Mouse (Mus musculus): ENCODE measurements around the gene 1600014C10Rik.
A peak's percentile ranks its signal among the peaks of the same experiment; 100 is the strongest.

1600014C10Rik gene

DNA sequence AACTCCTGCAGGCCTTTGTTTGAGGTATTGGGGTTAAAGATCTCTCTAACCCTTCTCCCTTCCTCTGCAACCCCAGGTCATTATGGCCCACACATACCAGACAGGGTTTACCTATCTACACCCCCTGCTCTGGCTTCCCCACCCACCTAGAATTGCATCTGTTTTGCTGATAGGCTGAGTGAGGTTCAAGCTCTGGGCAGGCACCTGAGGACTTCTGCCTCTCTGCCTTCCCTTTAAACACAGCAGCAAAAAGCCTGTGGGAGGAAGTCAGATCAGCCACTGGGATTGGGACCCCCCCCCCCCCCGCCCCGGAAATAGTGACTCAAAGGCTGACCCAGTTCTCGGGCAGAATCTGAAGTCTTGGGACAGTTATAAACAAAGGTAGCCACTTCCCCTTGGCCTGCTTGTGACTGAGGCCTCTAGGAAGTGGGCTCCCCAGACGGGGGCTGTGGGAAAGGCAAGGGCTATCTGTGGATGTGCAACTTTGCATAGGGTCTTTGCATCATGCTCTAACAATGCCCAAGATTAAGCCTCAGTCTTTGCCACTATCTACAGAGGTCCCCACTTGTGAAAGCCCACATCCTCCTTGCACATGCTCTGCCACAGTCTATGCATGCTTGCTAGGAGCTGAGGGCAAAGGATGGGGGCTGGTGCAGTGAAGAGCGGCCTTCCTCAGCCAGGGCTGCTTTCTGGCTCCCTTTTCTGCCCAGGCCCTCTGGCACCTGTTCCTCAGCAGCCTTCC is 31.6 kb downstream of the 1600014C10Rik start:
- DNase-seq (ENCODE audit: low spot score in 2 of 2), result no peak

DNA sequence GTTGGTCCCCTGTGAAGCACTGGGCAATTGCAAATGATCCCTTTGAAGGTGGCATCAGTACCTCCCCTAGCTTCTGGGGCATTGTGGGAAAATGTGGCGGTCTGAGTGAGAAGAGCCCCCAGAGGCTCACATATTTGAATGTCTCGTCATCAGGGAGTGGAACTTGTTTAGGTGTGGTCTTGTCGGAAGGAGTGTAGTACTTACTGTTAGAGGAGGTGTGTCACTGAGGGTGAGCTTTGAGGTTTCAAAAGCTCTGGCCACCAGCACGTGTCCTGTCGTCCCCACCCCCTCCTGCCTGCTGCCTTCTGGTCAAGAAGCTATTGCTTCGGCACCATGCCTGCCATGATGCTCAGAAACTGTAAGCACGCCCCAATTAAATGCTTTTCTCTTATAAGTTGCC is 32.3 kb downstream of the 1600014C10Rik start:
- no peak for DNase-seq (ENCODE audit: low spot score in 2 of 2)

DNA sequence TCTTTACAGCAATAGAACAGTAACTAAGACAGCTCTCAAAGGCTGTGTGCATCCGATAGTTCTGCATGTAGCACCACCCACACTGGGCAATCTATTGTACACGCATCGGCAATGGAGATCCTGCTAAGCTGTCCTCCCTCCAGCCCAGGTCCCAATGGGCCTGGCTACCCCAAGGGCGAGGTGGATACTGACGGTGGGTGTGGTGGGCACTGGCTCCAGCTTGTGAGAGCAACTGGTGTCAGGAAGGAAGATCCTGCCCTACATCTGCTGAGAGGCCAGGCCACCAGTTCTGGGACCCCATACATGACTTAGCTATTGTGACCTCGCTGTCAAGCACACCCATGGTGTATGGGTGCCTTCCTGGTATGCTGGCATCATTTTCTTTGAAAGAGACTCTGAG is 32.7 kb downstream of the 1600014C10Rik start:
- DNase-seq (ENCODE audit: low spot score in 2 of 2), result no peak

DNA sequence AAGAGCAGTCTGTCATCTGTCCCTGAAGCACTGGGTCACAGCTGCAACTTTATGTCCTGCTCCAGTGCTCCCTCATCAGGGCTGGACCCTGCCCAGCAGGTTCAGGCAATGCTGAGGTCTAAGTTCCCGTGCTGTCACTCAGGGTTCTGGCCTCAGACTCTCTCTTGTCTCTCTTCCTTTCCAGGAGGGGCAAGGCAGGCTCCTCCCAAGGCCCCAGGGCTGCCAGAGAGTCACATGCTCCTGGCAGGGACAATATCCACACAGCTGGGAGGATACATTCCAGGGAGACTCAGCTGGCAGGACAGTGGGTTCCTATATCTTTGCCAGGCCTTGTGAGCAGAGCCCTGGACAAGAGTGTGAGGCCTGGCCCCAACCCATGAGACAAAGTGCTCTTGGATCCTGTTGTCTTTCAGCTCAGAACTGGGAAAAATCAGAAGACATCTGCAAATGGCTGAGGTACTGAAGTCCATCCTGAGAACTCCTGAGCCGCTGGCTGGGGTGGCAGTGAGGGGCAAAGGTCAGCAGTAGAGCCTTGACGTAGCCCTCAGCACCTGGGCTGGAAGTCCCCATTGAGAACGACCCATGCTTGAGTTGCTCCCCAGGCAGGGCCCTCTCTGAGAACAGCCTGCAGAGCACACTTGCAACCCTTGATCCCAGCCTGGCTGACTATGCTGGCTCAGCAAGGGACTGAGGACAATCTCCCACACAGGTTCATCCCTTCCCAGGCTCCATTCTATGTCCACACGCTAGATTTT is 34.6 kb downstream of the 1600014C10Rik start:
- peak; percentile 16 to 25 for DNase-seq (ENCODE audit: low spot score in 2 of 2)

DNA sequence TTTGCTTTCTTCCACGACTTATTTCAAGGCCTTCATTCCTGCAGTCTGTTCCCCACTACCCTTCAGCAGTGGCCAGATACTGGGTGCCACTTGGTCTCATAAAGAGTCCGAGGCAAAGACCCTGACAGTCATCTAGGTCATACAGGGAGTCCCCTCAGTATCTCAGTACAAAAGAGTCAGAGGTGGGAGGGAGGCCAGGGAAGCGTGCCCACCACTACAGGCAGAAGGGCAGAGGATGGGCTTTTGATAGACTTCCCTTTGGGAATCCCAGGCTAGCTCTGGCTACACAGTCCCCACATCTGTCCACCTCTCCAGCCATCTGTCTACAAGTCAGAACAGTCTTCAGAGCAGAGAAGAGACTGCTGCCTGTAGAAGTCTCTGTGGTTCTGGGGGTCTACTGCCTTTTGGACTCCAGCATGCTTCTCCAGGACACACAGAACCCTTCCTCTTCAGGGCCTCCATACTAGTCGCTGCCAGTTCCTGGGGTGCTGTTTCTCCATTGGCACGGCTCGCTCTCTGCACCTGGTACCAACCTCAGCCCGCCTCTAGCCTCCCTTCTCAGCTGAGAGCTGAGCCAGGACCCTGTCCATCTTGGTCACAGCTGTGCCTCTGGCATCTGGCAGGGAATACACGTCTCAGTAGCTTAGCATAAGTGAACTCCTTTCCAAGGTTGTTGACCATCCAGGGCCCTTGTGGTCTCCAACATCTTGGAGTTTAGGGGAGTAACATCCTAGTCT is 35.8 kb downstream of the 1600014C10Rik start:
- DNase-seq (ENCODE audit: low spot score in 2 of 2), result no peak

DNA sequence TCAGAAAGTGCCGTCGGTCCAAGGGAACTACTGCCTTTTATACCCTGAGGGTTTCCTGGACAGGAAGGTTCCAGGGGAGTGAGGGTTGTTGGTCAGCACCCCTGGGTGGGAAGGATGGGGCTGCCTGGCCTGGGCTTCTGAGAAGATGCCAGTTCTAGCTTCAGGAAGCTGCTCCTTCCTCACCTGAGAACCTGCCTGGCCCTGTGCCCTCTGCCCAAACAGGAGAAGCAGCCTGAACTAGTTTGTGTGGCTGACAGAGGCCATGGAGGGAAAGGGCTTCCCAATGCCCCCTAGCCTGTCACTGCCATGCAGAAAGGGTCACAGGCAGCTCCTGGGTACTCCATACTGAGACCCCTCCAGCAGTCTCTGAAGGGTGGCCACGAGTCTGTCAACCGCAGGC is 36.5 kb downstream of the 1600014C10Rik start:
- no peak for DNase-seq (ENCODE audit: low spot score in 2 of 2)

DNA sequence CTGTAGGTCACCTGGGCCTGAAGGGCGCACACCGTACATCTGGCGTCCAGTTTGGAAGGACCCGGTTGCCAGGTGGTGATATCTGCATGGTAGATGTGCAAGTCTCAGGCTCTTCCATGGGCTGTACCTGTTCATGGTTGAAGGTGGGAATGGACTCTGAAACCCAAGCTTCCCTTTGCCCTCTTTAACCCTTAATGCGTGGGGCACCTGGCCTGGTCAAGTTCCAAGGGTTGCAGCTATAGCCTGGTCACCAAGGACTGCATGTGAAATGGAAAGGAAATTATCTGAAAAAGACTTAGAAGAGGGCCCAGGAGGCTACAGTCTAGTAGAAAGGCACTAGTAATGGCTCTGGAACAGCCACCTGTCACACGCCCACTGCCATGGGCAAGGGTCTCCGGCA is 37.8 kb downstream of the 1600014C10Rik start:
- DNase-seq (ENCODE audit: low spot score in 2 of 2), result no peak

DNA sequence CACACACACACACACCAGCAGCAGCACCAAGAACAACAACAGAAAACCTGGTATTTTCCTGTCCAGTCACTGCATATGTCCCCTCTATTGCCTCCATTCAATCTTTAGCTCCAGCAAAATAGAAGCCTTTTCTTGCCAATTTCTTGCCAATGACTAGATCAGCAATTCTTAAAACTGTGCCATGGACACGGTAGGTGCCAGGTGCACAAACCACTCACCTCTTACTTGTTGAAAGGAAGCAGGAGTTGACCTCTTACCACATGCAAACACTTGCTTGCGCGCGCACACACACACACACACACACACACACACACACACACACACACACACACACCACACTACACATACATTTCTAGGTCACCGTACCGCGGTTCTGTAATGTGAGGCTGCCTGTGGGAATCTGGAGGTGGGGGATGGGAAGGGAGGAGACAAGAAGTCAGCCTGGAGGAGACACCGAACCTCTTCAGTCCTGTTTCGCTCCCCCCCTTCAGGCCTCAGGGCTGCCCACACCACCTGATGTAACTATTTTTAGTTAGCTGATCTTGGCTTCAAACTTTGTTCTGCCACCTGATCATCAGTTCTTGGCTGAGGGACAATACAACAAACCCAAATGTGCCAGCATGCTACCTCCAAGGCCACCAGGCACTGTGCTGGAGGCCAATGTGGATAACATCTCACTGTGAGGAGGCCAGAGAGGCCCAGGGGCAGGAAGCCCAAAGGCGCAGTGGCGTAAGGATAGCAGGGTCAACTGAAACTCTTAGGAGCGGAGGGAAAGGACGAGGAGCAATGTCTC is 41.8 kb downstream of the 1600014C10Rik start:
- no peak for DNase-seq (ENCODE audit: low spot score in 2 of 2)

DNA sequence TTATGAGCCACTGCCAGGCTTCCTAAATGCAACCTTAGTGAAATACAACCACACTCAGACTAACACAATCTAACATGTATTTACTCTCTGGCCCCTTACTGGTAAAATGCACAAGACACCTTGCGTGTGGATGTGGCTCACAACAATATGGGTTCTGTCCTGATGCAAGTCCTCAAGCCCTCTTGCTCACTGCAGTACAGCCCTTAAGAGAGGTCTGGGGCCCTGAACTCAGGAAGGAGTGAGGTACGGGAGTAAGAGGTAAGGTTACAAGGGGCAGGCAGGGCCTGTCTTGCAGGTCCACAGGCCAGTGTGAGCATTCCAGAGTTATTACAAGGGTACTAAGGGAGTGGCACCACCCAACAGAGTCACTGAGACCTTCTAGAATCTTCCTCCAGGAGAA is 43.2 kb downstream of the 1600014C10Rik start:
- DNase-seq (ENCODE audit: low spot score in 2 of 2), result no peak

DNA sequence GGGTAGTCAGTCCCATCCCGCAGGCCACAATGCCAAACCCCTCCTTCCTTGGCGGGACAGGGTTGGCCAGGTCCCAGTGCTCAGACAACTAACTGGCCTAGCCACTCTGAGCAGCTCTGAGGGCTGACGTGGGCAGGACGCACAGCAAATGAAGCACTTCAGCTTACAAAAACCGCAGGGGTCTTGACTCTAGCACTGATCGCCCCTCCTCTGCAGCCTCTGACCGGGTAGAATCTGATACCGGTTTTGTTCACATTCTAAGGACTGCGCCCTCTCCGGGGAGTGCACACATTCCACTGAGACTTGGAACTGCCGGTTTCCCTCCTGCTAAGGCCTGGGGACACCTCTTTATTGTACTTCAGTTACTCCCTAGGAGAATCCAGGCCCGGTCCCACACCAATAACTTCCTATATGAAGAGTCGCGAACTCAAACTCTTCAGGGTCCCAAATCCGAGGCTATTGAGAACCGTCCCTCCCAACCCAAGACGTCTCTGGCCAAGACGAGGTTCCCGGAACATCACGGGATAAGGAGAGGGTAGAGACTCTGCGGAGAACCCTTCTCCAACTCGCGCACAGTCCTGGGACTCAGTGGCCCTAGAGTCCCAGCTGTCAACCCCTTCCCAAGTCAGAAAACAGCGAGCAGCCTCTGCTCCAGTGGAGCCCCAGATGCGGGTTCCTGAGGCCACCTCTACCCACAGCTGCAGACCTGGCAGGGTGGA is 44.3 kb downstream of the 1600014C10Rik start:
- DNase-seq (ENCODE audit: low spot score in 2 of 2), result no peak

DNA sequence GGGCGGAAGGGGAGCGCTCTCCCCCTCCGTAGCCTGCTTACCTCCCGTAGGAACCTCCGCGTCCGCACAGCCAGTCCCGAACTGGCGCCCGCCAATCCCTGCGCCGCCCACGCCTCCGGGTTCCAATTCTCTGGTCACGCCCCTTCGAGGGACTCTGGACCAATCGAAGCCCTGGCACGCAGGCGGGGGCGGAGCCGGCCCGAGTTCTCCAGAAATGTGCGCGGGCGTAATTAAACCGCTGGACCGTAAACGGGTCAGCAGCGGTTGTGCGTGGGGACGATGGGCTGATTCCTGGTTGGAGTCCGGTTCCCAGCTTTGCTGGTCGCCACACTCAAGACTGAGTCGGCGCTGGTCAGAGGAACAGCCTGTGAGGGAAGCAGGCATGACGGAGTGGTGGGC is 44.9 kb downstream of the 1600014C10Rik start, which contains the start of gene Plekhf1:
Plekhf1 (minus strand) TSS at position 117 of the 399 bp plus-strand sequence.
- DNase-seq (ENCODE audit: low spot score in 2 of 2), result peak; percentile 52 to 75

DNA sequence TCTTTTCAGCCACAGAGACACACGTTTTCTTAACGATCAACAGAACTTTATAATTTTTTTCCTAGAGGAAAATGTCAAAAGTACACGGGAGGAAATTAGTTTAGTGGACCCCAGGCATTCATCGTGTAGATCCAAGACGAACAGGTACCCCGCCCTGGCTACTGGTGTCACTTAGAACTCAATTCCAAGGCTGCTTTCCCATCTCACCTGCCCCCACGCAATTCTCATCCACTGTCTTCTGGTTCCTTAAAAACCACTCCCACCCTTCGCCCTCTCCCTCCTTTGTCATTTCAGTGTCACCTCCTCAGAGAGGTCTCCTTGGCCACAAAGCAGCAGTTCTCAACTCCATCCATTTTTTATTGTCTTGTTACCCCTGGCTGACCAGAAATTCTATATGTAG is 45.3 kb downstream of the 1600014C10Rik start:
- no peak for DNase-seq (ENCODE audit: low spot score in 2 of 2)

DNA sequence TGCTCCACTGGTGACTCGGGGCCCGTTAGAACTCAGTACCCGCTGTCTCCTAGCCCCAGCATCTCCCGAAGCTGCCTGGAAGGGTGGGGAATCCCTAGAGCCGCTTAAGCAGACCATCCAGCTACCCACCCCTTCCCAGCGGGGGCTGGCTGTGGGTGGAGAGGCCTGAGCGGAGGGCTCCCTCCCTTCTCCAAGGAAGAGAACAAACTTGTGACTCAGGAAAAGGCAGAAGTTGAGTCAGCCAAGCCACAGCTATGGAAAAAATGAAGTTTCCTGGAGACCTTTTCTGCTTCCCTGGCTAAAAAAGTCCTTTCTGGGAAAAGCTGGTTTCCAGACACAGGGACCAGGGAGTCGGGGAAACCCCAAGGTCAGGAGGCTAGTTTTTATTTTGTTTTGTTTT is 47.3 kb downstream of the 1600014C10Rik start:
- DNase-seq (ENCODE audit: low spot score in 2 of 2), result no peak

DNA sequence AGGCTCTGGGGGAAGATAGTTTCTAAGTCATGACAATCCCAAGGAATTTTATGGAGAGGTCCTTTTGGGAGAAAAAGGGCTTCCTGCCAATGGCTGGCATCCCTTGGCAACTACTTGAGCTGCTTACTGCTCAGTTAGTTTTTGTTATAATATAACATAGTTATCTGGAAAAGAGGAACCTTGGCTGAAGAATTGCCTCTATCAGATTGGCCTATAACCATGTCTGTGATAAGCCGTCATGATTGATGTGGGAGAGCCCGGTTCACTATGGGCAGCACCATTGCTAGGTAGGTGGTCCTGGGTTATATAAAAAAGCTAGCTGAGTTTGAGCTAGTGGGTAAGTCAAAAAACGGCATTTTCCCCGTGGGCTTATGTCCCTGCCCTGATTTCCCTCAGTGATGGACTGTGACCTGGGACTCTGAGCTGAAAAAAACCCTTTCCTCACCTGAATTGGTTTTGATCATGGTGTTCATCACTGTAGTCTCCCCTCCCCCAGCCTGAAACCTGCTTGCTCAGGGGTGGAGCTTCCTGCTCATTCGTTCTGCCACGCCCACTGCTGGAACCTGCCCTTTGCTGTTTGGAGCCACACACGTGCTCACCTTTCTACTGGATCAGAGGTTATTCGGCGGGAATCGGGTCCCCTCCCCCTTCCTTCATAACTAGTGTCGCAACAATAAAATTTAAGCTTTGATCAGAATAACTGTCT is 53.5 kb downstream of the 1600014C10Rik start:
- DNase-seq (ENCODE audit: low spot score in 2 of 2), result no peak

DNA sequence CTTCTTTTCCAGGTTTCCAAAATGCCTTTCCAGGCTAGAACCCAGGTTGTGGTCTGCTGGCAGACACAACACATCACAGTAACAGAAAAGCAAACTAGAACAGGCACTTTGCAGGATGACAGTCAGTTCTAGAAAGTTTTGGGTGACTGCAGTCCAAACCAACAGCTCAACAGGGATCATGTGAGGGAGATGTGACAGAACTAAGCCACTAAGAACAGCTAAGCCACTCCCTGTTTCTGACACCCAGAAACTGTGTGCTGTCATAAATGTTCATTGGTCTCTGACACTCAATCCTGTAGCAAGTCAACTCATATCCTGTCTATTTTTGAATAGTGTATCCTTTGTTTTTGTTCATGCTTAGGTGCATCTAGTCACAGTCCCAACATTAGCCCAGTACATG is 54.1 kb downstream of the 1600014C10Rik start:
- no peak for DNase-seq (ENCODE audit: low spot score in 2 of 2)

DNA sequence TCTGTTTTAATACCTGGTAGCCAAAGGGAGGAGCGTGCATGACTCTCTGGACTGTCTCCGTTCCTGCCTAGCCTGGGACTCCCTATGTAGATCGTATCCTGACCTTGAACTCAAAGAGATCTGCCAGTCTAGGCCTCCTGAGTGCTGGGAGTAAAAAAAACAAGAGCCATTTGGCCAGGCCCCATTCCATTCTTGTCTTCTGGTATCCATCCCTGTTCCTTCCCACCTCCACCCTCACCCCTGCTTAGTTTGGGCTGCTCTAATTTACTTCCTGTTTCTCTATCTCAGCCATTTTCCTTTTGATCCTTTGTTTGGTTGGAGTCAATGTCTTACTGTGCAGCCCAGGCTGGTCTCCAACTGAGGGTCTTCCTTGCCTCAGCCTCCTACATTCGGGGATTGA is 59.4 kb downstream of the 1600014C10Rik start:
- no peak for DNase-seq (ENCODE audit: low spot score in 2 of 2)

Measured in frontal cortex, postnatal 25 days (tissue).